Mouse (Mus musculus) natural killer cell, adult 2 months (primary cell): Measurements from ENCODE around the gene Pygm.
A peak's percentile ranks its signal among the peaks of the same experiment; 100 is the strongest.

Experiments used
- DNase-seq, 2 experiments: peaks; one replicate each; pipeline ENCODE4 v3.0.0; 2022; ENCODE audit warnings: low spot score in 2 of 2

The Pygm gene

GRCm38 (mm10) chr19:6352107-6352505 is 32.1 kb upstream of the Pygm start:
- DNase-seq: no peak

GRCm38 (mm10) chr19:6354030-6354429 is 30.2 kb upstream of the Pygm start:
- DNase-seq: no peak

DNA sequence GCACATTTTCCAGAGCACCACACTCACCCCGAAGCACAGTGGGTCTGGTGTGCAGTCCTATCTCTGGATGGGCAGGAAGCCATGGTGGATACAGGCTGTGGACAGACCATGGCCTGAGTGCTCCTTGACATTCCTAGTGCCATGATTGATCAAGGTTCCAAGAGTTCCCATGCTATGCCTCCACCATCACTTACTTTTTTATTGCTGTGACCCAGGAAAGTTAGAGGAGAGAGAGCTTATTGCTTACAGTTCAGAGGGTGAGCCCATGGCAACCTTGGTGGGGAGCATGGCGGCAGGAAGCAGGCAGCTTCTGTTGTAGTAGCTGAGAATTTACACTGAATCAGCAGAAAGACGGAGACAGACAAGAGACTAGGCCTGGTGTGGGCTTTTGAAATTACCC is 22.9 kb upstream of the Pygm start:
- DNase-seq: no peak

DNA sequence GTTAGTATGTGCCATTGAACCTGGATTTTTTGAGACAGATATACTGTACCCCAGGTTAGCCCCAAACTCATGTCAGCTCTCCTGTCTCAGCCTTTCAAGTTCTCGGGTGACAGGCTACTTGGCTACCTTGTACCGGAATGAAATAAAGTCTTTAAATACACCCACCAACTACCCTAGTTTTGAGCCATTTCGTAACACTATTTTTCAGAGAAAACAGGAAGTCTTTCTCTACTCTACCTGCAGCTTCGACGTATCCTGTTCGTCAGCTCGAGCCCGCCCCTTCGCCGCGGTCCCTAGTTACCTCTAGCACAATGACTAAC is 21.1 kb upstream of the Pygm start:
- DNase-seq: no peak

GRCm38 (mm10) chr19:6363411-6364240 is 20.6 kb upstream of the Pygm start, which contains the start of gene Sf1:
Gene Sf1, plus strand, starts transcription at chr19:6363690.
- DNase-seq: peak; percentile 100

DNA sequence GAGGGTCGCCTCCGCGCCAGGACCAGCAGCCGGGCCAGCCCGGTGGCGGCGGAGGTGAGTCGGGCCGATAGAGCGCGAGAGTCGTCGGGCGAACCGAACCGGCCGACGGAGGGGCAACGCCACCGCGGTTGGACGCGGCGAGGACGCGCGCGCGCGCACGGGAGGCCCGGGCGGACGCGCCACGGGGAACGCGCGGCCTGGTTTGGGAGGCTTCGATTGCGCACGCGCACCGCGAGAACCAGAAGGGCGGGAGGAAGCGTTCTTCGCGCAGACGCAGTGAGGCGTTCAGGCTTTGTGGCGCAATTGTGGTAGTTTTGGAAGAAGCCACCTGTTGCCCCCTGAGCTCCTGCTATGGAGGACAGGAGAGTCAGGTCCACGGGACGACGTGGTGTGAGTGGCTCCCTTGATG is 19.9 kb upstream of the Pygm start:
- DNase-seq: peak; percentile 87 to 91

DNA sequence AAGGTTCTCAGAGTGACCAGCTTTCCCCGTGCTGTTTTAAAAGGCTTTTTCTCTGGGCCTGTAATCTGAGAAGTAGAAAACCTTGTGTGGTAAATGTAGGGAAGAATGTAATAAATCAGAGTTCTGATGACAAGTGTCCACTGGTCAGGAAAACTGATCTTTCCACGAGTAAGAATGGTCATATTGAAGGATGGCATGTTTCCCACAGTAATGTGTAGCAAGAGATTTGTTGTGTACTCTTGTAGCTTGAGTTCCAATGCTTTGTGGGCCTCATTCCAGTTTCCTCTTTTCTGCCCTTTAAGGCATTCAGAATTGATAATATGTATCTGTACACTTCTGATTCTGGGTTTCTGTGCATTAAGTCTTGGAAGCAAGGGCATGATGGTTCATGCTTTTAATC is 19.4 kb upstream of the Pygm start:
- no peak for DNase-seq

DNA sequence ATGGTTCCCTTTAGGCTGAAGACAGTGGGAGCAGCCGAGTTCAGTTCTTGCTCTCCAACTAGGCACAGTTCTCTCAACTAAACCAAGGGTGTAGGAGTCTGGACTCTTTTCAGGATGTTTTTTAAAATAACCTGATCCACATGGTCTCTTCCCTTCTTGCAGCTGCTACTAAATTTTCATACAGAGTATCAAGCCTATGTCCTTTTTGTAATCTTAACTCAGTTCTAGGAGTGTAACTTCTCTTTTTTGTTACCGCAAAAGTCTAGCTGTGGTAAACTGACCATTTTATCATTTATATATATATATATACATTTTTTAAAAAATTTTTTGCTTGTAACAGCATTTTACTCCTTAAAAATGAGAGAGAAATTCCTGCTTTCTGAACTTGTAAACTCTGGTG is 14.0 kb upstream of the Pygm start:
- no peak for DNase-seq

GRCm38 (mm10) chr19:6372433-6372832 is 11.8 kb upstream of the Pygm start:
- DNase-seq: no peak

GRCm38 (mm10) chr19:6373539-6374400 is 10.4 kb upstream of the Pygm start:
- DNase-seq: peak; percentile 74 to 82

GRCm38 (mm10) chr19:6374571-6374970 is 9.6 kb upstream of the Pygm start:
- no peak for DNase-seq

DNA sequence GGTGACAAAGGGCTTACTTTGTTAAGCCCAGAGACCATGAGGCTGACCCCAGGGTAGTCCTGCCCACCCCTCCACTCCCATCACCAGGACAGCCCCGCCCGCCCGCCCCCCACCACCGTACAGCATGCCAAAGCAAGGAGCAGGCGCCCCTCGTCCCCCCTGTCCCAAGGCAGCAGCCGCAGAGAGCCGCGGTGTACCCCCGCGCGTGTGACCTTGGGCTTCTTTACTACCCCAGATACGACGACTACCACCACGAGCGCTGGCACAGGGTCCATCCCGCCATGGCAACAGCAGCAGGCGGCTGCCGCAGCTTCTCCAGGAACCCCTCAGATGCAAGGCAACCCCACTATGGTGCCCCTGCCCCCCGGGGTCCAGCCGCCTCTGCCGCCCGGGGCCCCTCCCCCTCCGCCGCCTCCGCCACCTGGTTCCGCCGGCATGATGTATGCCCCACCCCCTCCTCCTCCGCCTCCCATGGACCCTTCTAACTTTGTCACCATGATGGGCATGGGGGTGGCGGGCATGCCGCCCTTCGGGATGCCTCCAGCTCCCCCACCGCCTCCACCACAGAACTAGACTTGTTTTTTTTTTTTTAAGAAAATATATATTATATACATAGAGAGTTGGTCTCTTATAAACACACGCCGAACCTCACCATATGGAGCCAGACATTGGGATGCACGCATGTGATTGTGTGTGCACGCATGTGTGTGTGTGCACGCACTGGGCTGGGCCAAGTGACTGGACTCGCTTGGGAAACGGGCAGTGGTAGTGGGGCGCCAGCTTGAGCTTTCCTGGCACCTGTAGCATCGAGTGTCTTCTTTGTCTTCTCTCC is 8.6 kb upstream of the Pygm start:
- no peak for DNase-seq

- DNase-seq: peak in 1 of 2 experiments; percentile 43
Observed at GRCm38 (mm10) chr19:6376255-6376564, 8.0 kb upstream of the Pygm start.

GRCm38 (mm10) chr19:6376643-6377042 is 7.6 kb upstream of the Pygm start:
- no peak for DNase-seq

DNA sequence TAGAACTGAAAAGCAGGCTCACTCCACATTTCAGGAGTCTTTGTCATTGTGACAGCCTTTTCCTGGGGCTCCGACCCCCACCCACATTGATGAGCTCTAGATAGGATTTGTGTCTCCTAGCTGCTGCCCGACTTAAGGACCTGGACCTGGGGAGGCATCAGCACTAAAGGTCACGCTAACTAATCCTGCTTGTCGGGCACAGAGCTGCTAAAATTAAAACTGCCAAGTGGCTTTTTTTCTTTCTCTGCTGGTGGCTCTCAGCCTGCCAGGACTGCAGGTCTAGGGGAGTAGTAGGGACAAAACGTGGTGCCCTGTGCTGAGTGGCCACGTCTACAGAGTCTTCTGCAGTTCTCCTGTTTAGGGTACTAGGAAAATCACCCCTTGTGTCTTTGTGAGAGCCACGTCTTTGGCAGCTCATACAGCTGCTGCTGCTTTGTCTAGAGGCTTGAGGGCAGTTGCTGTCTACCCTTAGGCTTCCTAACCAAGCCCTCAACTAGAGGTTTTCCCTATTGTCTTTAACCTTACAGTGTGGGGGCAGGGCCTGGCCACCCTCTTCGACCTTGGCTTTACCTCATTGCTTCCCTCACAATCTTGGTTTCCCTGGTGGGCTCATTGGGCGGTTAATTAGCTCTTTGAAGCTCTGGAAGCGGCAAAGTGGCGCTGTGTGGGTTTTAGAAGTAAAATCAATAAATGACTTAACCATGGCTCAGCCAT is 6.7 kb upstream of the Pygm start:
- no peak for DNase-seq

GRCm38 (mm10) chr19:6380411-6381166 is 3.6 kb upstream of the Pygm start:
- no peak for DNase-seq

GRCm38 (mm10) chr19:6381238-6381637 is 3.0 kb upstream of the Pygm start:
- DNase-seq: no peak

GRCm38 (mm10) chr19:6382323-6382924 is 1.8 kb upstream of the Pygm start:
- DNase-seq: no peak

DNA sequence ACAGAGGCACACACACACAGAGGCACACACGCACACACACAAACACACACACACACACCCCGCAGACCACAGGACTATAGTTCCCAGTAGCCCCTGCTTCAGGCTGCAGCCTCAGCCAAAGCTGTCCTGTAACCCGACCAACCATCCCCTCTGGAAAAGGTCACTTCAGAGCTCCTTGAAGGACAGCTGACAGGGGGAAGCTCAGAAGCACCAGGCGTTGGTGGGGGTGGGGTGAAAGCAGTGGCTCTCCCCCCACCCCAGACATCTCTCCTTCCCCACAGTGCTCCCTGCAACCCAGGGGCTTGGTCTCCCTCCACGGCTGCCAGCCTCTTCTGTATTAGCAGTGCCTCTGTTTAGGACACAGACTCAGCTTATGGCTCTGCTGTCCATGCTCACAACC is 729 bp upstream of the Pygm start:
- DNase-seq: no peak

DNA sequence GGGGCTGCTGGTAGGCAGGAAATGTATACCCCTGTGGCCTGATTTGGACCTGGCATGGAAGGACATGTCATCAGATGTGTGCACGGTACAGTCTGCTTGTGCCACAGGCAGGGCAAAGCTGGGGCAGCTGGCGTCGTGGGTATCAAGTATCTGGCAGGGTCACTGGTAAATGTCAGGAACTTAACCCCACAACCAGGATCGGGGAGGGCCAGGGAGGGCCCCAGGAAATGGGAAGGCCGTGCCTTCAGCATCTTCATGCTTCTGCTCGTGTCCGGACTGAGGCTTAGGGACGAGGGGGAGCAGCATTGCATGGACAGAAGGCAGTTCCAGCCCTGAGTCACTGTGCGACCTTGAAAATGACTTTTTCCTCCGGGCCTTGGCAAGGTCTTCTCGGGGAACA is 755 bp downstream of the Pygm start:
- DNase-seq: no peak

- DNase-seq: no peak
Observed at GRCm38 (mm10) chr19:6385419-6385818, 1.2 kb downstream of the Pygm start.
